Mouse (Mus musculus) CH12.LX (cell line): Measurements from ENCODE around the gene Marcksl1. TPM values are rescaled to one million over a fixed set of nuclear protein-coding genes. Genes with fewer than 3 reads are reported as not detected.

Source experiments
- DNase-seq: peaks from one replicate; pipeline ENCODE4 v3.0.0-alpha.2; 2013; ENCODE audit errors: extremely low read depth
- H3K27ac ChIP-seq: 2 replicates; pipeline ENCODE4 v1.5.1; 2012; ENCODE audit warnings: low read depth, mild to moderate bottlenecking, control low read depth, moderate library complexity; ENCODE audit not compliant: insufficient read depth
- H3K27me3 ChIP-seq: replicated peaks from 2 replicates; pipeline ENCODE3; 2012; ENCODE audit warnings: inconsistent platforms
- H3K36me3 ChIP-seq, 2 experiments: replicated peaks in 1 of 2; 2 replicates each; pipeline versions ENCODE3 to v1.6.1; 2012; ENCODE audit warnings: inconsistent platforms in 1 of 2, low read length in 1 of 2, mild to moderate bottlenecking in 1 of 2, mixed read lengths in 1 of 2, moderate library complexity in 1 of 2; ENCODE audit not compliant: control insufficient read depth in 1 of 2, insufficient read depth in 1 of 2
- H3K4me1 ChIP-seq, 2 experiments: 2 replicates each; pipeline ENCODE4 v1.6.1; 2012; ENCODE audit warnings: inconsistent platforms in 1 of 2, moderate library complexity in 1 of 2; ENCODE audit not compliant: insufficient read depth in 2 of 2, control insufficient read depth in 1 of 2
- H3K4me2 ChIP-seq: 2 replicates; pipeline ENCODE4 v1.6.1; 2012; ENCODE audit warnings: low read depth, mild to moderate bottlenecking, control low read depth; ENCODE audit not compliant: poor library complexity, insufficient read depth, severe bottlenecking
- H3K4me3 ChIP-seq, 3 experiments: fragments of 150-350 bp in 1 of 3; sonication (generic) in 1 of 3; replicated peaks in 1 of 3; 2 replicates each; pipeline versions ENCODE3 to v1.5.1; 2011 to 2012; ENCODE audit warnings: low read depth in 2 of 3, low read length in 2 of 3, mild to moderate bottlenecking in 2 of 3, moderate library complexity in 2 of 3, control low read depth in 1 of 3, improper control_type of control experiment in 1 of 3, inconsistent platforms in 1 of 3, mixed read lengths in 1 of 3; ENCODE audit not compliant: poor library complexity in 1 of 3
- H3K79me2 ChIP-seq: replicated peaks from 2 replicates; pipeline ENCODE4 v1.6.1; 2012; ENCODE audit warnings: mild to moderate bottlenecking, moderate library complexity; ENCODE audit not compliant: control insufficient read depth, poor library complexity, insufficient read depth, severe bottlenecking; ENCODE audit errors: extremely low read depth
- H3K9ac ChIP-seq: 2 replicates; pipeline ENCODE4 v1.6.1; 2012; ENCODE audit warnings: low read depth, mild to moderate bottlenecking, control low read depth, moderate library complexity; ENCODE audit not compliant: insufficient read depth
- H3K9me3 ChIP-seq: replicated peaks from 2 replicates; pipeline ENCODE3; 2012; ENCODE audit warnings: low read length, inconsistent platforms, mixed read lengths
- BHLHE40 ChIP-seq: IDR thresholded peaks from 2 replicates; pipeline ENCODE4 v1.6.1; 2011; ENCODE audit warnings: mild to moderate bottlenecking, low read depth, low read length, improper control_type of control experiment
- CHD1 ChIP-seq: IDR thresholded peaks from 2 replicates; pipeline ENCODE4 v1.6.1; 2012; ENCODE audit warnings: low read depth, low read length, improper control_type of control experiment, inconsistent platforms
- CHD2 ChIP-seq: IDR thresholded peaks from 2 replicates; pipeline ENCODE4 v1.6.1; 2011; ENCODE audit warnings: low read length, improper control_type of control experiment
- CTCF ChIP-seq, 2 experiments: IDR thresholded peaks in 1 of 2; conservative IDR thresholded peaks in 1 of 2; 2 replicates each; pipeline ENCODE4 v1.5.1; 2011 to 2012; ENCODE audit warnings: low read depth in 2 of 2, low read length in 2 of 2, improper control_type of control experiment in 1 of 2, inconsistent platforms in 1 of 2, mild to moderate bottlenecking in 1 of 2, moderate library complexity in 1 of 2
- E2F4 ChIP-seq: IDR thresholded peaks from 2 replicates; pipeline ENCODE4 v1.6.1; 2011; ENCODE audit warnings: low read depth, low read length, improper control_type of control experiment; ENCODE audit not compliant: insufficient replicate concordance
- ELF1 ChIP-seq: IDR thresholded peaks from 2 replicates; pipeline ENCODE4 v1.6.1; 2014; ENCODE audit warnings: low read depth, mild to moderate bottlenecking, inconsistent platforms, low read length, improper control_type of control experiment
- EP300 ChIP-seq: IDR thresholded peaks from 2 replicates; pipeline ENCODE4 v1.6.1; 2011; ENCODE audit warnings: low read length, improper control_type of control experiment
- ETS1 ChIP-seq: conservative IDR thresholded peaks from 2 replicates; pipeline ENCODE4 v1.6.1; 2012; ENCODE audit warnings: low read depth, mild to moderate bottlenecking, inconsistent platforms, low read length, improper control_type of control experiment, moderate library complexity
- GABPA ChIP-seq: IDR thresholded peaks from 2 replicates; pipeline ENCODE4 v1.6.1; 2012; ENCODE audit warnings: low read depth, low read length, improper control_type of control experiment, inconsistent platforms; ENCODE audit not compliant: insufficient replicate concordance
- IRF4 ChIP-seq: IDR thresholded peaks from 2 replicates; pipeline ENCODE4 v1.6.1; 2014; ENCODE audit warnings: low read depth, mild to moderate bottlenecking, inconsistent platforms, low read length, improper control_type of control experiment
- KAT2A ChIP-seq: IDR thresholded peaks from 2 replicates; pipeline ENCODE4 v1.6.1; 2012; ENCODE audit warnings: low read length, improper control_type of control experiment, inconsistent platforms; ENCODE audit not compliant: insufficient replicate concordance
- MAFK ChIP-seq: IDR thresholded peaks from 2 replicates; pipeline ENCODE4 v1.6.1; 2011; ENCODE audit warnings: low read length, improper control_type of control experiment; ENCODE audit not compliant: insufficient replicate concordance
- MAX ChIP-seq: IDR thresholded peaks from 2 replicates; pipeline ENCODE4 v1.6.1; 2011; ENCODE audit warnings: low read length, improper control_type of control experiment
- MAZ ChIP-seq: IDR thresholded peaks from 2 replicates; pipeline ENCODE4 v1.6.1; 2012; ENCODE audit warnings: low read depth, mild to moderate bottlenecking, inconsistent platforms, low read length, improper control_type of control experiment, moderate library complexity
- MEF2A ChIP-seq: IDR thresholded peaks from 2 replicates; pipeline ENCODE4 v1.6.1; 2014; ENCODE audit warnings: low read depth, mild to moderate bottlenecking, inconsistent platforms, low read length, improper control_type of control experiment, borderline replicate concordance
- MYC ChIP-seq: IDR thresholded peaks from 2 replicates; pipeline ENCODE4 v1.6.1; 2011; ENCODE audit warnings: low read depth, mild to moderate bottlenecking, improper control_type of control experiment, low read length
- NELFE ChIP-seq: IDR thresholded peaks from 2 replicates; pipeline ENCODE4 v1.6.1; 2011; ENCODE audit warnings: low read depth, low read length, improper control_type of control experiment
- NRF1 ChIP-seq: IDR thresholded peaks from 2 replicates; pipeline ENCODE4 v1.6.1; 2014; ENCODE audit warnings: low read depth, mild to moderate bottlenecking, inconsistent platforms, low read length, improper control_type of control experiment, moderate library complexity
- PAX5 ChIP-seq: IDR thresholded peaks from 2 replicates; pipeline ENCODE4 v1.6.1; 2012; ENCODE audit warnings: low read length, inconsistent platforms, mixed read lengths
- POLR2A ChIP-seq: IDR thresholded peaks from 2 replicates; pipeline ENCODE4 v1.6.1; 2011; ENCODE audit warnings: low read depth, mild to moderate bottlenecking, improper control_type of control experiment, low read length
- RAD21 ChIP-seq: IDR thresholded peaks from 2 replicates; pipeline ENCODE4 v1.6.1; 2011; ENCODE audit warnings: low read depth, mild to moderate bottlenecking, low read length, improper control_type of control experiment, moderate library complexity
- SIN3A ChIP-seq: IDR thresholded peaks from 2 replicates; pipeline ENCODE4 v1.6.1; 2012; ENCODE audit warnings: low read length, improper control_type of control experiment, inconsistent platforms
- SMC3 ChIP-seq: IDR thresholded peaks from 2 replicates; pipeline ENCODE4 v1.6.1; 2011; ENCODE audit warnings: low read depth, low read length, improper control_type of control experiment
- TBP ChIP-seq: conservative IDR thresholded peaks from 2 replicates; pipeline ENCODE4 v1.6.1; 2011; ENCODE audit warnings: low read depth, low read length, improper control_type of control experiment
- TCF12 ChIP-seq: IDR thresholded peaks from 2 replicates; pipeline ENCODE4 v1.6.1; 2014; ENCODE audit warnings: low read depth, mild to moderate bottlenecking, inconsistent platforms, low read length, improper control_type of control experiment
- UBTF ChIP-seq: IDR thresholded peaks from 2 replicates; pipeline ENCODE4 v1.6.1; 2012; ENCODE audit warnings: low read depth, mild to moderate bottlenecking, inconsistent platforms, low read length, improper control_type of control experiment, moderate library complexity
- USF1 ChIP-seq: IDR thresholded peaks from 2 replicates; pipeline ENCODE4 v1.6.1; 2014; ENCODE audit warnings: low read depth, mild to moderate bottlenecking, inconsistent platforms, low read length, improper control_type of control experiment
- USF2 ChIP-seq: conservative IDR thresholded peaks from 2 replicates; pipeline ENCODE4 v1.6.1; 2011; ENCODE audit warnings: low read depth, low read length, improper control_type of control experiment
- ZC3H11A ChIP-seq: IDR thresholded peaks from 2 replicates; pipeline ENCODE4 v1.6.1; 2012; ENCODE audit warnings: low read depth, mild to moderate bottlenecking, inconsistent platforms, low read length, improper control_type of control experiment
- ZKSCAN1 ChIP-seq: IDR thresholded peaks from 2 replicates; pipeline ENCODE4 v1.6.1; 2012; ENCODE audit warnings: low read depth, inconsistent platforms, low read length, improper control_type of control experiment, borderline replicate concordance
- ZMIZ1 ChIP-seq: IDR thresholded peaks from 2 replicates; pipeline ENCODE4 v1.6.1; 2012; ENCODE audit warnings: low read depth, mild to moderate bottlenecking, inconsistent platforms, low read length, improper control_type of control experiment
- ZNF384 ChIP-seq: IDR thresholded peaks from 2 replicates; pipeline ENCODE4 v1.6.1; 2012; ENCODE audit warnings: low read depth, low read length, improper control_type of control experiment, inconsistent platforms
- dilution Hi-C: fragments of 300-500 bp; cut with MboI; formaldehyde crosslinking; loops from 2 replicates; pipeline ENCODE4 v1.14.3; 2020; ENCODE audit warnings: low sequenced_read_pairs; ENCODE audit not compliant: extremely low pct_unique_long_range_greater_than_20kb, extremely low pct_ligation_motif_present
- in situ Hi-C: fragments of 300-500 bp; cut with MboI; formaldehyde crosslinking; loops from 3 replicates; pipeline ENCODE4 v1.14.3; 2019; ENCODE audit warnings: low sequenced_read_pairs, low pct_ligation_motif_present, low pct_unique_long_range_greater_than_20kb, mixed read lengths
- polyA plus RNA-seq: library from polyadenylated mRNA; unstranded; fragments of >175 nt; gene quantifications from 2 replicates; pipeline ENCODE4 v1.2.1, GENCODE M21; 2012; ENCODE audit warnings: low read depth; ENCODE audit not compliant: insufficient read length
- total RNA-seq, 2 experiments: library from RNA; depleted of rRNA; stranded (reverse); fragments of 300-350 nt in 1 of 2; fragments of >200 nt in 1 of 2; gene quantifications; 2 replicates each; pipeline ENCODE4 v1.2.3; 2012 to 2014

Marcksl1 gene
- total and polyA plus RNA-seq, 3 experiments, result 195 to 423 (median 265) TPM

DNA sequence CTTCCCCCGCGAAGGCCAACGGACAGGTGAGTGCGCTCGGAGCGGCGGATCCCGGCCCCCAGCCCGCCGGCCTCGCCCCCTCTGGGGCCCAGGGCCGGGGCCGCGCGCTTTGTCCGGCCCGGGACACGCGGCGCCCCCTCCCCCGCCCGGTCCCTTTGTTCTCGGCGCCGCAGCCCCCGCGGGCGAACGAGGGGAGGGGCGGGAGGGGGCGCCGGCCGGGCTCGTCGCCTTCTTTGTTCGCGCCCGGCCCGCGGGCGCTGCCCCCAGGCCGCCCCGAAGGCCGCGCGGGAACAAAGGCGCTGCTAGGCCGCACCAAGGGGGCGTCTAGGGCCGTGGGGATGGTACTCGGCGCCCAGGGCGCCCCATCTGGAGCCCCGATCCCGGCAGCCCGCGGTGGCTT lies 510 bp downstream of the Marcksl1 start:
- in situ Hi-C loops, result no loop called here
- peak overlapping the region; percentile 79 for H3K4me2 ChIP-seq
- H3K9me3 ChIP-seq, result no peaks in the 10 kb centered on the region
- DNase-seq, result no peak
- TF ChIP-seq CHD1 (no peak), TCF12 (no peak), NRF1 (no peak), UBTF (no peak; the same call in 1 of the 2 replicates), ETS1 (no peak), IRF4 (no peak), GABPA (no peak), PAX5 (no peak), KAT2A (no peak)
- dilution Hi-C loops, result no loop called here
- H3K27ac ChIP-seq, result 0 out of 2 replicates have a peak overlapping the region, but pooled peaks have one; percentile 51
- peaks cover 10 to 48% of the 10 kb centered on the region in 2 experiments for H3K4me1 ChIP-seq
- H3K4me3 ChIP-seq, result peak overlapping the region; percentile 66 to 97 (median 83)
- H3K79me2 ChIP-seq, result peaks cover 14% of the 10 kb centered on the region
- peaks cover 26 to 28% of the 10 kb centered on the region in 2 experiments for H3K36me3 ChIP-seq
- peak overlapping the region; percentile 99 for H3K9ac ChIP-seq
- peaks cover 4% of the 10 kb centered on the region for H3K27me3 ChIP-seq

DNA sequence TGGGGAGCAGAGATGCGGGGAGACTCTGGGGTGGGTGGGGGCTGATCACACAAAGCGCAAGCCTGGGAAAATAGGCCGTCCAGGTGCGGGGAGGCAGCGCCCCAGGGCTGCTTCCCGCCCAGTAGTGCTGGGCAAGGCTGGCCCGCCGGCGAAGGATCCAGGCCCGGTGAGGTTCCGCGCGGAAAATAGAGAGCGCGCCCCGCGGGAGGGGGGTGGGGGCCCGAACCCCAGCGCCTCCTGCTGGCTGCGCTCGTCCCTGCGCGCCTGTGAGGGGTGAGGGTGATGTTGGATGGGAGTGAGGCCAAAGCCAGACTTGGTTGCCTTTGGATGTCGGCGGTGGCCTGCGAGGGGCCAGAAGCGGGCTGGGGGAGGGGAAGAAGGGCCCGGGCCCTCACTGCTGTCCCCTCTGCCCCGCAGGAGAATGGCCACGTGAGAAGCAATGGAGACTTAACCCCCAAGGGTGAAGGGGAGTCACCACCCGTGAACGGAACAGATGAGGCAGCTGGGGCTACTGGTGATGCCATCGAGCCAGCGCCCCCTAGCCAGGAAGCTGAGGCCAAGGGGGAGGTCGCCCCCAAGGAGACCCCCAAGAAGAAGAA lies 1.0 kb downstream of the Marcksl1 start:
- peak; percentile 58 for DNase-seq
- Histone ChIP-seq H3K27ac (peak overlapping the region; percentile 51), H3K27me3 (peaks cover 4% of the 10 kb centered on the region), H3K4me1 (peaks cover 10 to 43% of the 10 kb centered on the region in 2 experiments), H3K4me3 (peak overlapping the region; percentile 66 to 97 (median 83)), H3K9me3 (no peaks in the 10 kb centered on the region), H3K36me3 (peaks cover 29 to 30% of the 10 kb centered on the region in 2 experiments), H3K9ac (peak overlapping the region; percentile 99), H3K4me2 (peak overlapping the region; percentile 79), H3K79me2 (peaks cover 14% of the 10 kb centered on the region)
- in situ Hi-C loops, result no loop called here
- dilution Hi-C loops, result no loop called here
- TF ChIP-seq ELF1 (no peak), CHD1 (no peak), IRF4 (peak; percentile 43; the same call in 1 of the 2 replicates), TBP (no peak), PAX5 (no peak), ZC3H11A (no peak), USF1 (no peak), POLR2A (no peak), RAD21 (peak; percentile 42), GABPA (no peak), UBTF (peak; percentile 72; the same call in 1 of the 2 replicates), CHD2 (peak; percentile 71), SMC3 (peak; percentile 82), ZNF384 (no peak), EP300 (no peak), BHLHE40 (peak; percentile 50; the same call in 1 of the 2 replicates), ZKSCAN1 (no peak), MAFK (no peak), CTCF (conservative IDR thresholded peaks at IDR 0.05 in 1 of 2, IDR thresholded peaks at IDR 0.05 in 1 of 2; ENCODE audit: low read depth in 2 of 2, low read length in 2 of 2) (peak in 1 of 2 experiments; percentile 85; a peak in 2 of 4 replicates), KAT2A (no peak), SIN3A (peak; percentile 80), NELFE (no peak), MAZ (peak; percentile 96), MAX (no peak), MYC (no peak), MEF2A (peak; percentile 44; the same call in 1 of the 2 replicates), ZMIZ1 (no peak), USF2 (no peak), E2F4 (no peak)
